Mouse (Mus musculus) ES-Bruce4 (cell line): ENCODE measurements around the gene Abcc1.

Source experiments
- CTCF ChIP-seq: IDR thresholded peaks from one replicate; pipeline ENCODE4 v1.8.1; 2011; ENCODE audit warnings: low read depth, low read length
- EP300 ChIP-seq: IDR thresholded peaks from 2 replicates; pipeline ENCODE4 v1.6.1; 2011; ENCODE audit warnings: low read depth, low read length; ENCODE audit not compliant: insufficient read depth
- POLR2A ChIP-seq: IDR thresholded peaks from one replicate; pipeline ENCODE4 v1.8.1; 2011; ENCODE audit warnings: low read length; ENCODE audit not compliant: insufficient read depth

- TF ChIP-seq EP300 (no peak), CTCF (no peak), POLR2A (no peak)
Observed at GRCm38 (mm10) chr16:14403507-14403906, 42.1 kb downstream of the Abcc1 start.
